Mouse (Mus musculus) hindbrain, embryonic 14.5 days (tissue): ENCODE results near the gene Lrrtm4. TPM values are rescaled to one million over a fixed set of nuclear protein-coding genes. Genes with fewer than 3 reads are reported as not detected.

Experiments used
- ATAC-seq: fragments of 200-750 bp; cut with Nextera tagmentation; 2 replicates; pipeline ENCODE4 v1.8.0; 2017; ENCODE audit warnings: moderate number of reproducible peaks, mild to moderate bottlenecking, moderate TSS enrichment, moderate library complexity; ENCODE audit not compliant: low FRiP score
- DNase-seq: peaks from one replicate; pipeline ENCODE4 v3.0.0-alpha.2; 2015; ENCODE audit warnings: low spot score
- H3K27ac ChIP-seq: fragments of 300-500 bp; sonication (generic); 2 replicates; pipeline ENCODE4 v1.5.1; 2014; ENCODE audit warnings: mild to moderate bottlenecking, moderate library complexity
- H3K27me3 ChIP-seq: fragments of 300-500 bp; sonication (generic); 2 replicates; pipeline ENCODE4 v1.6.1; 2014; ENCODE audit warnings: mild to moderate bottlenecking, low read length, mixed read lengths; ENCODE audit not compliant: control insufficient read depth, insufficient read depth
- H3K36me3 ChIP-seq: fragments of 300-500 bp; sonication (generic); replicated peaks from 2 replicates; pipeline ENCODE4 v1.6.1; 2014; ENCODE audit not compliant: control insufficient read depth, insufficient read depth
- H3K4me1 ChIP-seq: fragments of 300-500 bp; sonication (generic); replicated peaks from 2 replicates; pipeline ENCODE4 v1.6.1; 2014; ENCODE audit warnings: antibody characterized with exemption, low read length, mixed read lengths; ENCODE audit not compliant: control insufficient read depth, insufficient read depth
- H3K4me2 ChIP-seq: fragments of 300-500 bp; sonication (generic); replicated peaks from 2 replicates; pipeline ENCODE4 v1.6.1; 2014; ENCODE audit warnings: mild to moderate bottlenecking, moderate library complexity
- H3K4me3 ChIP-seq: fragments of 300-500 bp; sonication (generic); replicated peaks from 2 replicates; pipeline ENCODE4 v1.5.1; 2014; ENCODE audit warnings: mild to moderate bottlenecking, low read length
- H3K9ac ChIP-seq: fragments of 300-500 bp; sonication (generic); 2 replicates; pipeline ENCODE4 v1.6.1; 2014
- H3K9me3 ChIP-seq: fragments of 300-500 bp; sonication (generic); 2 replicates; pipeline ENCODE4 v1.6.1; 2016; ENCODE audit warnings: low read length; ENCODE audit not compliant: control insufficient read depth
- WGBS: fragments of 180-500 bp; shearing (Covaris S2); extraction: QIAGEN DNeasy Blood & Tissue Kit; methylation state at CpG from one replicate; pipeline ENCODE4 v1.1.7; 2014; 5-methylcytosine and 5-hydroxymethylcytosine counted together
- polyA plus RNA-seq: library from polyadenylated mRNA; unstranded; fragments of >200 nt; fragmentation: Nextera tagmentation; extraction: Ambion mirVana; gene quantifications from 2 replicates; pipeline ENCODE4 v1.2.1, GENCODE M21; 2014

The Lrrtm4 gene
- polyA plus RNA-seq, 1 experiment from 2014 or later, result 20.2 TPM

GRCm38 (mm10) chr6:80264584-80264983 is 245.9 kb downstream of the Lrrtm4 start:
- H3K36me3 ChIP-seq, result no peaks in the 10 kb centered on the region
- DNase-seq, result no peak
- H3K27ac ChIP-seq, result no peak overlapping the region
- H3K9ac ChIP-seq, result no peak overlapping the region
- no peak for ATAC-seq
- H3K4me1 ChIP-seq, result no peaks in the 10 kb centered on the region
- no peak overlapping the region for H3K4me2 ChIP-seq
- no peak overlapping the region for H3K4me3 ChIP-seq
- no peaks in the 10 kb centered on the region for H3K9me3 ChIP-seq
- H3K27me3 ChIP-seq, result no peaks in the 10 kb centered on the region

- DNase-seq (no peak), ATAC-seq (no peak)
- Histone ChIP-seq H3K9ac (no peak overlapping the region), H3K27me3 (no peaks in the 10 kb centered on the region), H3K4me1 (no peaks in the 10 kb centered on the region), H3K36me3 (no peaks in the 10 kb centered on the region), H3K9me3 (no peaks in the 10 kb centered on the region), H3K4me3 (no peak overlapping the region), H3K4me2 (no peak overlapping the region), H3K27ac (no peak overlapping the region)
- 65% methylated on average over 3 of the region's 3 CpGs for WGBS
Measured at GRCm38 (mm10) chr6:80265746-80266145, 247.1 kb downstream of the Lrrtm4 start.

GRCm38 (mm10) chr6:80286968-80287367 is 268.3 kb downstream of the Lrrtm4 start:
- H3K36me3 ChIP-seq, result no peaks in the 10 kb centered on the region
- H3K4me1 ChIP-seq, result no peaks in the 10 kb centered on the region
- 0 out of 2 replicates have a peak, but pooled peaks cover 3% of the 10 kb centered on the region for H3K9me3 ChIP-seq
- DNase-seq, result no peak
- H3K4me2 ChIP-seq, result no peak overlapping the region
- H3K9ac ChIP-seq, result no peak overlapping the region
- WGBS, result 95% methylated on average over 1 of the region's 1 CpGs
- no peak for ATAC-seq
- no peak overlapping the region for H3K4me3 ChIP-seq
- no peaks in the 10 kb centered on the region for H3K27me3 ChIP-seq
- H3K27ac ChIP-seq, result no peak overlapping the region

- Histone ChIP-seq H3K4me1 (no peaks in the 10 kb centered on the region), H3K4me2 (no peak overlapping the region), H3K4me3 (no peak overlapping the region), H3K9me3 (no peaks in the 10 kb centered on the region), H3K9ac (no peak overlapping the region), H3K27ac (no peak overlapping the region), H3K27me3 (no peaks in the 10 kb centered on the region), H3K36me3 (no peaks in the 10 kb centered on the region)
- ATAC-seq (no peak), DNase-seq (peak; percentile 20)
Measured at GRCm38 (mm10) chr6:80301871-80302270, 283.2 kb downstream of the Lrrtm4 start.

- no peak overlapping the region for H3K9ac ChIP-seq
- no peak overlapping the region for H3K4me3 ChIP-seq
- DNase-seq, result no peak
- 95% methylated on average over 1 of the region's 1 CpGs for WGBS
- no peaks in the 10 kb centered on the region for H3K4me1 ChIP-seq
- no peak overlapping the region for H3K4me2 ChIP-seq
- H3K27me3 ChIP-seq, result no peaks in the 10 kb centered on the region
- no peaks in the 10 kb centered on the region for H3K36me3 ChIP-seq
- H3K9me3 ChIP-seq, result no peaks in the 10 kb centered on the region
- ATAC-seq, result no peak
- no peak overlapping the region for H3K27ac ChIP-seq
Measured at GRCm38 (mm10) chr6:80303568-80303967, 284.9 kb downstream of the Lrrtm4 start.

GRCm38 (mm10) chr6:80328391-80328790 is 309.7 kb downstream of the Lrrtm4 start:
- no peak overlapping the region for H3K4me3 ChIP-seq
- no peak for ATAC-seq
- no peak for DNase-seq
- no peaks in the 10 kb centered on the region for H3K27me3 ChIP-seq
- H3K9ac ChIP-seq, result no peak overlapping the region
- no peak overlapping the region for H3K27ac ChIP-seq
- WGBS, result 95% methylated on average over 3 of the region's 3 CpGs
- no peaks in the 10 kb centered on the region for H3K9me3 ChIP-seq
- no peaks in the 10 kb centered on the region for H3K36me3 ChIP-seq
- no peaks in the 10 kb centered on the region for H3K4me1 ChIP-seq
- no peak overlapping the region for H3K4me2 ChIP-seq

- Histone ChIP-seq H3K4me2 (no peak overlapping the region), H3K4me1 (no peaks in the 10 kb centered on the region), H3K9me3 (no peaks in the 10 kb centered on the region), H3K4me3 (no peak overlapping the region), H3K27me3 (no peaks in the 10 kb centered on the region), H3K9ac (no peak overlapping the region), H3K36me3 (no peaks in the 10 kb centered on the region), H3K27ac (no peak overlapping the region)
- ATAC-seq (no peak), DNase-seq (no peak)
- WGBS, result 84% methylated on average over 3 of the region's 3 CpGs
Measured at GRCm38 (mm10) chr6:80331751-80332150, 313.1 kb downstream of the Lrrtm4 start.

GRCm38 (mm10) chr6:80352307-80352706 is 333.6 kb downstream of the Lrrtm4 start:
- H3K4me2 ChIP-seq, result no peak overlapping the region
- ATAC-seq, result no peak
- H3K9ac ChIP-seq, result no peak overlapping the region
- H3K36me3 ChIP-seq, result no peaks in the 10 kb centered on the region
- no peak overlapping the region for H3K4me3 ChIP-seq
- H3K4me1 ChIP-seq, result no peaks in the 10 kb centered on the region
- no peak for DNase-seq
- 60% methylated on average over 1 of the region's 1 CpGs for WGBS
- H3K9me3 ChIP-seq, result no peaks in the 10 kb centered on the region
- no peaks in the 10 kb centered on the region for H3K27me3 ChIP-seq
- H3K27ac ChIP-seq, result no peak overlapping the region

GRCm38 (mm10) chr6:80357092-80357491 is 338.4 kb downstream of the Lrrtm4 start:
- H3K9me3 ChIP-seq, result no peaks in the 10 kb centered on the region
- no peak overlapping the region for H3K27ac ChIP-seq
- DNase-seq (no peak), ATAC-seq (no peak)
- no peaks in the 10 kb centered on the region for H3K4me1 ChIP-seq
- WGBS, result 96% methylated on average over 1 of the region's 1 CpGs
- no peak overlapping the region for H3K4me2 ChIP-seq
- H3K9ac ChIP-seq, result no peak overlapping the region
- H3K27me3 ChIP-seq, result no peaks in the 10 kb centered on the region
- H3K36me3 ChIP-seq, result no peaks in the 10 kb centered on the region
- H3K4me3 ChIP-seq, result no peak overlapping the region

- H3K9ac ChIP-seq, result no peak overlapping the region
- no peaks in the 10 kb centered on the region for H3K27me3 ChIP-seq
- H3K4me2 ChIP-seq, result no peak overlapping the region
- DNase-seq (no peak), ATAC-seq (no peak)
- no peaks in the 10 kb centered on the region for H3K4me1 ChIP-seq
- H3K27ac ChIP-seq, result no peak overlapping the region
- H3K36me3 ChIP-seq, result no peaks in the 10 kb centered on the region
- H3K9me3 ChIP-seq, result no peaks in the 10 kb centered on the region
- no peak overlapping the region for H3K4me3 ChIP-seq
Measured at GRCm38 (mm10) chr6:80363593-80363992, 344.9 kb downstream of the Lrrtm4 start.
